Mouse (Mus musculus): Measurements from ENCODE around the gene Gm9833.
"Not testable (repeated sequence)": the region's sequence is repeated elsewhere in the genome, so short reads cannot be mapped to it uniquely, and the experiment has no call there.

Gene Gm9833

GRCm38 (mm10) chr3:10087994-10088393 is at the start of gene Gm9833:
Gene Gm9833 (plus strand): TSS chr3:10088110.
- not testable (repeated sequence) for DNase-seq

GRCm38 (mm10) chr3:10070070-10070469 is 17.8 kb upstream of the Gm9833 start:
- DNase-seq = no peak

- DNase-seq = no peak
These were observed 12.1 kb upstream of the Gm9833 start for GRCm38 (mm10) chr3:10075826-10076225.

- no peak for DNase-seq
These were observed 10.6 kb upstream of the Gm9833 start for GRCm38 (mm10) chr3:10077096-10077841.

GRCm38 (mm10) chr3:10078113-10078512 is 9.8 kb upstream of the Gm9833 start:
- no peak for DNase-seq

- DNase-seq = no peak
These were observed 6.6 kb upstream of the Gm9833 start for GRCm38 (mm10) chr3:10081336-10081735.

GRCm38 (mm10) chr3:10081911-10082541 is 5.9 kb upstream of the Gm9833 start:
- DNase-seq = no peak

GRCm38 (mm10) chr3:10082545-10083062 is 5.3 kb upstream of the Gm9833 start:
- no peak for DNase-seq

- no peak for DNase-seq
These were observed 3.8 kb upstream of the Gm9833 start for GRCm38 (mm10) chr3:10084102-10084501.

- peak; percentile 16 to 37 for DNase-seq
These were observed 2.4 kb upstream of the Gm9833 start for GRCm38 (mm10) chr3:10085396-10086119.

GRCm38 (mm10) chr3:10087511-10087910 is 399 bp upstream of the Gm9833 start:
- DNase-seq = no peak

- no peak for DNase-seq
These were observed 3.8 kb downstream of the Gm9833 start for GRCm38 (mm10) chr3:10091616-10092140.

- DNase-seq = peak; percentile 27 to 54
These were observed 4.6 kb downstream of the Gm9833 start for GRCm38 (mm10) chr3:10092499-10092898.

GRCm38 (mm10) chr3:10092914-10093313 is 5.0 kb downstream of the Gm9833 start:
- DNase-seq = no peak

GRCm38 (mm10) chr3:10095076-10095622 is 7.2 kb downstream of the Gm9833 start:
- DNase-seq = peak in 1 of 2 experiments; percentile 23

- no peak for DNase-seq
These were observed 11.8 kb downstream of the Gm9833 start for GRCm38 (mm10) chr3:10099756-10100155.

GRCm38 (mm10) chr3:10111570-10111969 is 23.7 kb downstream of the Gm9833 start:
- DNase-seq = no peak

- DNase-seq = no peak
These were observed 24.3 kb downstream of the Gm9833 start for GRCm38 (mm10) chr3:10112196-10112595.

GRCm38 (mm10) chr3:10112660-10113059 is 24.8 kb downstream of the Gm9833 start:
- DNase-seq = no peak

GRCm38 (mm10) chr3:10116531-10116930 is 28.6 kb downstream of the Gm9833 start:
- DNase-seq = no peak

- no peak for DNase-seq
These were observed 33.3 kb downstream of the Gm9833 start for GRCm38 (mm10) chr3:10121232-10121631.

GRCm38 (mm10) chr3:10121956-10122739 is 34.2 kb downstream of the Gm9833 start:
- no peak for DNase-seq
